Mouse (Mus musculus): ENCODE results near the gene Runx1. TPM values are rescaled to one million over a fixed set of nuclear protein-coding genes. Genes with fewer than 3 reads are reported as not detected.

The Runx1 gene
- polyA plus RNA-seq, 1 experiment from 2014 or later = 2.7 TPM

GRCm38 (mm10) chr16:92760091-92760490, 65.9 kb downstream of the Runx1 start:
- Histone ChIP-seq H3K27ac (no peak overlapping the region), H3K9me3 (no peaks in the 10 kb centered on the region), H3K36me3 (replicated peaks) (no peaks in the 10 kb centered on the region), H3K4me1 (no peaks in the 10 kb centered on the region), H3K27me3 (0 out of 2 replicates have a peak, but pooled peaks cover 2% of the 10 kb centered on the region), H3K4me2 (no peak overlapping the region), H3K4me3 (replicated peaks) (no peak overlapping the region), H3K9ac (no peak overlapping the region)
- 88% methylated on average over 3 of the region's 3 CpGs for WGBS
- ATAC-seq (ENCODE audit: low FRiP score) = no peak

GRCm38 (mm10) chr16:92757564-92757963, 68.4 kb downstream of the Runx1 start:
- Histone ChIP-seq H3K4me3 (replicated peaks) (no peak overlapping the region), H3K4me2 (no peak overlapping the region), H3K4me1 (no peaks in the 10 kb centered on the region), H3K9me3 (no peaks in the 10 kb centered on the region), H3K36me3 (replicated peaks) (no peaks in the 10 kb centered on the region), H3K9ac (no peak overlapping the region), H3K27me3 (no peaks in the 10 kb centered on the region), H3K27ac (no peak overlapping the region)
- 82% methylated on average over 4 of the region's 4 CpGs for WGBS
- no peak for ATAC-seq (ENCODE audit: low FRiP score)

GRCm38 (mm10) chr16:92753944-92754343, 72.0 kb downstream of the Runx1 start:
- H3K36me3 ChIP-seq (replicated peaks) = no peaks in the 10 kb centered on the region
- no peak overlapping the region for H3K9ac ChIP-seq
- WGBS = 93% methylated on average over 3 of the region's 3 CpGs

GRCm38 (mm10) chr16:92753139-92753538, 72.8 kb downstream of the Runx1 start:
- H3K9me3 ChIP-seq = no peaks in the 10 kb centered on the region
- no peaks in the 10 kb centered on the region for H3K27me3 ChIP-seq
- no peak overlapping the region for H3K4me2 ChIP-seq
- WGBS = 87% methylated on average over 8 of the region's 8 CpGs
- no peak overlapping the region for H3K4me3 ChIP-seq (replicated peaks)
- H3K4me1 ChIP-seq = no peaks in the 10 kb centered on the region
- ATAC-seq (ENCODE audit: low FRiP score) = no peak
- no peak overlapping the region for H3K9ac ChIP-seq
- H3K36me3 ChIP-seq (replicated peaks) = no peaks in the 10 kb centered on the region
- H3K27ac ChIP-seq = no peak overlapping the region

More at GRCm38 (mm10) chr16:92753944-92754343, 72.0 kb downstream of the Runx1 start:
- Histone ChIP-seq H3K27ac (no peak overlapping the region), H3K4me1 (no peaks in the 10 kb centered on the region), H3K4me3 (replicated peaks) (no peak overlapping the region), H3K9me3 (no peaks in the 10 kb centered on the region), H3K27me3 (no peaks in the 10 kb centered on the region), H3K4me2 (no peak overlapping the region)
- no peak for ATAC-seq (ENCODE audit: low FRiP score)

- ATAC-seq (ENCODE audit: low FRiP score) = no peak
- H3K4me2 ChIP-seq = no peak overlapping the region
- no peaks in the 10 kb centered on the region for H3K4me1 ChIP-seq
- no peak overlapping the region for H3K9ac ChIP-seq
- no peaks in the 10 kb centered on the region for H3K27me3 ChIP-seq
- no peaks in the 10 kb centered on the region for H3K9me3 ChIP-seq
- WGBS = 94% methylated on average over 1 of the region's 1 CpGs
- no peak overlapping the region for H3K27ac ChIP-seq
- H3K36me3 ChIP-seq (replicated peaks) = no peaks in the 10 kb centered on the region
- H3K4me3 ChIP-seq (replicated peaks) = no peak overlapping the region
Observed at GRCm38 (mm10) chr16:92748272-92748671, 77.7 kb downstream of the Runx1 start.

GRCm38 (mm10) chr16:92747062-92747461, 78.9 kb downstream of the Runx1 start:
- ATAC-seq (ENCODE audit: low FRiP score) = no peak
- H3K4me1 ChIP-seq = no peaks in the 10 kb centered on the region
- no peak overlapping the region for H3K27ac ChIP-seq
- no peak overlapping the region for H3K4me3 ChIP-seq (replicated peaks)
- no peak overlapping the region for H3K9ac ChIP-seq
- no peak overlapping the region for H3K4me2 ChIP-seq
- no peaks in the 10 kb centered on the region for H3K36me3 ChIP-seq (replicated peaks)
- 91% methylated on average over 2 of the region's 2 CpGs for WGBS
- no peaks in the 10 kb centered on the region for H3K27me3 ChIP-seq
- no peaks in the 10 kb centered on the region for H3K9me3 ChIP-seq

- whole genome bisulfite sequencing = 81% methylated on average over 3 of the region's 3 CpGs
- Histone ChIP-seq H3K27ac (no peak overlapping the region), H3K4me2 (no peak overlapping the region), H3K9ac (no peak overlapping the region), H3K27me3 (no peaks in the 10 kb centered on the region), H3K36me3 (replicated peaks) (no peaks in the 10 kb centered on the region), H3K4me1 (no peaks in the 10 kb centered on the region), H3K4me3 (replicated peaks) (no peak overlapping the region), H3K9me3 (no peaks in the 10 kb centered on the region)
- ATAC-seq (ENCODE audit: low FRiP score) = no peak
Observed at GRCm38 (mm10) chr16:92745239-92745638, 80.7 kb downstream of the Runx1 start.

GRCm38 (mm10) chr16:92744172-92744777, 81.7 kb downstream of the Runx1 start:
- WGBS = 73% methylated on average over 11 of the region's 12 CpGs
- Histone ChIP-seq H3K4me1 (peaks cover 4% of the 10 kb centered on the region; the same call in 1 of the 2 replicates), H3K9me3 (no peaks in the 10 kb centered on the region), H3K4me2 (no peak overlapping the region), H3K27me3 (no peaks in the 10 kb centered on the region), H3K9ac (no peak overlapping the region), H3K36me3 (replicated peaks) (no peaks in the 10 kb centered on the region), H3K4me3 (replicated peaks) (no peak overlapping the region), H3K27ac (no peak overlapping the region)
- no peak for ATAC-seq (ENCODE audit: low FRiP score)

GRCm38 (mm10) chr16:92743755-92744154, 82.2 kb downstream of the Runx1 start:
- H3K9me3 ChIP-seq = no peaks in the 10 kb centered on the region

GRCm38 (mm10) chr16:92741342-92741741, 84.6 kb downstream of the Runx1 start:
- Histone ChIP-seq H3K9me3 (no peaks in the 10 kb centered on the region), H3K27ac (no peak overlapping the region), H3K4me1 (peaks cover 4% of the 10 kb centered on the region; the same call in 1 of the 2 replicates), H3K4me2 (no peak overlapping the region), H3K9ac (no peak overlapping the region), H3K36me3 (replicated peaks) (no peaks in the 10 kb centered on the region), H3K27me3 (no peaks in the 10 kb centered on the region), H3K4me3 (replicated peaks) (no peak overlapping the region)
- ATAC-seq (ENCODE audit: low FRiP score) = no peak
- WGBS = 93% methylated on average over 8 of the region's 8 CpGs

More at GRCm38 (mm10) chr16:92743755-92744154, 82.2 kb downstream of the Runx1 start:
- Histone ChIP-seq H3K4me2 (no peak overlapping the region), H3K27ac (no peak overlapping the region), H3K27me3 (no peaks in the 10 kb centered on the region), H3K4me1 (peaks cover 4% of the 10 kb centered on the region; the same call in 1 of the 2 replicates), H3K4me3 (replicated peaks) (no peak overlapping the region), H3K9ac (no peak overlapping the region), H3K36me3 (replicated peaks) (no peaks in the 10 kb centered on the region)
- 84% methylated on average over 4 of the region's 4 CpGs for WGBS
- ATAC-seq (ENCODE audit: low FRiP score) = no peak

GRCm38 (mm10) chr16:92740541-92740940, 85.4 kb downstream of the Runx1 start:
- Histone ChIP-seq H3K4me1 (peaks cover 4% of the 10 kb centered on the region; the same call in 1 of the 2 replicates), H3K27me3 (no peaks in the 10 kb centered on the region), H3K36me3 (replicated peaks) (no peaks in the 10 kb centered on the region), H3K4me2 (no peak overlapping the region), H3K9me3 (no peaks in the 10 kb centered on the region), H3K27ac (no peak overlapping the region), H3K4me3 (replicated peaks) (no peak overlapping the region), H3K9ac (no peak overlapping the region)
- ATAC-seq (ENCODE audit: low FRiP score) = no peak
- WGBS = 51% methylated on average over 9 of the region's 9 CpGs

GRCm38 (mm10) chr16:92739997-92740396, 86.0 kb downstream of the Runx1 start:
- Histone ChIP-seq H3K4me2 (no peak overlapping the region), H3K4me1 (peaks cover 4% of the 10 kb centered on the region; the same call in 1 of the 2 replicates), H3K9ac (no peak overlapping the region), H3K27ac (no peak overlapping the region; the same call in 1 of the 2 replicates), H3K9me3 (no peaks in the 10 kb centered on the region), H3K27me3 (no peaks in the 10 kb centered on the region), H3K4me3 (replicated peaks) (no peak overlapping the region), H3K36me3 (replicated peaks) (no peaks in the 10 kb centered on the region)
- no peak for ATAC-seq (ENCODE audit: low FRiP score)
- 60% methylated on average over 12 of the region's 12 CpGs for WGBS

GRCm38 (mm10) chr16:92739071-92739793, 86.7 kb downstream of the Runx1 start:
- no peak for ATAC-seq (ENCODE audit: low FRiP score)
- Histone ChIP-seq H3K4me1 (peaks cover 4% of the 10 kb centered on the region; the same call in 1 of the 2 replicates), H3K27me3 (no peaks in the 10 kb centered on the region), H3K4me3 (replicated peaks) (no peak overlapping the region), H3K27ac (no peak overlapping the region), H3K9me3 (no peaks in the 10 kb centered on the region), H3K4me2 (no peak overlapping the region), H3K36me3 (replicated peaks) (no peaks in the 10 kb centered on the region), H3K9ac (no peak overlapping the region)
- 71% methylated on average over 7 of the region's 7 CpGs for WGBS

Measured in forebrain, embryonic 12.5 days (tissue).